25 mouse cellular contexts compared by ENCODE assay signal in genomic region chr13:72538633-72539032, GRCm38 (mm10).
"Had no signal": no experiment of that assay in that cellular context is flagged by ENCODE, and none has a peak within 500 bp of the region (broad histone marks: within the 10 kb centered on the region; RNA-seq: fewer than 3 reads in every experiment).

No protein-coding gene starts in this region.

- H3K27ac ChIP-seq: embryonic facial prominence, embryonic 10.5 days; embryonic facial prominence, embryonic 12.5 days; embryonic facial prominence, embryonic 13.5 days; embryonic facial prominence, embryonic 15.5 days; forebrain, embryonic 10.5 days; forebrain, embryonic 12.5 days; forebrain, embryonic 13.5 days; forebrain, embryonic 15.5 days; gastrocnemius, adult 2 months; heart, adult 2 months had no signal

- H3K4me1 ChIP-seq: embryonic facial prominence, embryonic 10.5 days; embryonic facial prominence, embryonic 12.5 days; embryonic facial prominence, embryonic 13.5 days; embryonic facial prominence, embryonic 15.5 days; forebrain, embryonic 10.5 days; forebrain, embryonic 12.5 days; forebrain, embryonic 13.5 days; forebrain, embryonic 15.5 days had no signal

- H3K9me3 ChIP-seq: embryonic facial prominence, embryonic 10.5 days; embryonic facial prominence, embryonic 12.5 days; embryonic facial prominence, embryonic 13.5 days; embryonic facial prominence, embryonic 15.5 days; forebrain, embryonic 10.5 days; forebrain, embryonic 12.5 days; forebrain, embryonic 13.5 days; forebrain, embryonic 15.5 days had no signal

- H3K36me3 ChIP-seq: embryonic facial prominence, embryonic 10.5 days; embryonic facial prominence, embryonic 12.5 days; embryonic facial prominence, embryonic 13.5 days; embryonic facial prominence, embryonic 15.5 days; forebrain, embryonic 10.5 days; forebrain, embryonic 12.5 days; forebrain, embryonic 15.5 days had no signal

- DNase-seq: cerebellum, adult 2 months; cerebellum, adult 8-10 months; cerebellum, adult 9-10 months; cerebellum, adult 9-11 months; cerebellum, postnatal 10 days; cerebellum, postnatal 14 days; cerebellum, postnatal 25 days; cerebellum, postnatal 36 days; embryo, embryonic 11 days; forebrain, postnatal 0 days; gastrocnemius, adult 2 months; gastrocnemius, postnatal 10 days; gastrocnemius, postnatal 14 days; gastrocnemius, postnatal 25 days; gastrocnemius, postnatal 36 days; heart, adult 2 months had no signal

- H3K27me3 ChIP-seq: embryonic facial prominence, embryonic 12.5 days; embryonic facial prominence, embryonic 13.5 days; embryonic facial prominence, embryonic 15.5 days; forebrain, embryonic 12.5 days; forebrain, embryonic 13.5 days; forebrain, embryonic 15.5 days had no signal

- H3K4me3 ChIP-seq: embryonic facial prominence, embryonic 10.5 days; embryonic facial prominence, embryonic 12.5 days; embryonic facial prominence, embryonic 13.5 days; embryonic facial prominence, embryonic 15.5 days; erythroblast, embryonic 14.5 days; forebrain, embryonic 10.5 days; forebrain, embryonic 12.5 days; forebrain, embryonic 13.5 days; forebrain, embryonic 15.5 days; gastrocnemius, adult 2 months; heart, adult 2 months had no signal
